Mouse (Mus musculus): ENCODE measurements around the gene Uqcr10.

Uqcr10 gene

DNA sequence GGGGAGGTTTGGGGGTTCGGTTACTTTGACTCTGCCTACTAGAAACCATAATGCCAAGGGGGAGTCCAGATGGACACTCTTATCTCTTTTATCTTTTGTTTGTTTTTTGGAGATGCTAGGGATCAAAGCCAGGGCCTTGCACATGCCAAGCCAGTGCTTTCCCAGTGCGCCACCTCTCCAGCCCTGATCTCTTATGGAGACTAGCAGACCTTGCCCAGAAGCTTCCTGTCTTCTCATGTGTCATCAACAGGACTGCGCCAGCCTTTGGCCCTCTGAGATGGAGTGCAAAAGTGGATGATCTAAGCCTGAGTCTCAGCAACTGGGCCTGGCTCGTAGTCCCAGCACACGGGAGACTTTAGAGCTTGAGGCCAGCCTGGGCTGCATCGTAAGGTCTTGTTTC lies 28.4 kb downstream of the Uqcr10 start:
- DNase-seq (ENCODE audit: low spot score in 2 of 2), result no peak

GRCm38 (mm10) chr11:4675126-4675562 lies 29.0 kb downstream of the Uqcr10 start:
- DNase-seq (ENCODE audit: low spot score in 2 of 2), result no peak

DNA sequence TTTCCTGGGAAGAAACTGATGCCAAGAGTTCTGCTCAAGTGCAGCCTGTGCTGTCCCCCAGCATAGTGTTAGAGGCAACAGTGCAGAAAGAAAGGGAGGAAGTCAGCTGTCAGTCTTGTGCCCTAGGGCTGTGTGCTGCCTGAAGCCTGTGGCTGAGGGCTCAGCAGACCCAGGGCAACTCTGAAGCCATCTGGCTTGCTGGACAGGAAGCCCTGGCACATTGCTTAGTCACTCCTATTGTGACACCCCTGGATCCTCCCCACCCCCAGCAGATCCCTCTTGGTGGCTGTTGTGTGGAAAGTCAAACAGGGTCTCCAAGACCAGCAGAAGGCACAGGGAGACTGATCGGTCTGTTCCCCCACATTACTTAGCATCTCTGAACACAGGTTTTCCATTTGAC lies 29.5 kb downstream of the Uqcr10 start:
- DNase-seq (ENCODE audit: low spot score in 2 of 2), result no peak

DNA sequence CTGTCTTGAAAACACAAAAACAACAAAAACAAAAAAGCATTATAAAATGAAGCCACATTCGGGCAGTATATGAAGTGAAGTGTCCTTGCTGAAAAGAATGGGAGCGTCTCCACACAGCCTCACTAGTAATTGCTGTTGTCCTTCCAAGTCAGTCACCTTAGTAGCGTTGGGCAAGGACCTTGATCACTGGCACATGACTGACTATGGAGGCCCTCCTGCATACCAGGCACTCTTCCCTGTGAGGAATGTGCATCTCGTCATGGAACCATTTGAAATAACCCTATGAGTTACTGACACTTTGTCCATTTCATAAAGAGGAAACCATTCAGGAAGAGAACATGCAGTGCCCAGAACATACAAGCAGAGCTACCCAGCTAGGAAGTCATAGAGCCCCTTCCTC lies 32.4 kb downstream of the Uqcr10 start:
- no peak for DNase-seq (ENCODE audit: low spot score in 2 of 2)

DNA sequence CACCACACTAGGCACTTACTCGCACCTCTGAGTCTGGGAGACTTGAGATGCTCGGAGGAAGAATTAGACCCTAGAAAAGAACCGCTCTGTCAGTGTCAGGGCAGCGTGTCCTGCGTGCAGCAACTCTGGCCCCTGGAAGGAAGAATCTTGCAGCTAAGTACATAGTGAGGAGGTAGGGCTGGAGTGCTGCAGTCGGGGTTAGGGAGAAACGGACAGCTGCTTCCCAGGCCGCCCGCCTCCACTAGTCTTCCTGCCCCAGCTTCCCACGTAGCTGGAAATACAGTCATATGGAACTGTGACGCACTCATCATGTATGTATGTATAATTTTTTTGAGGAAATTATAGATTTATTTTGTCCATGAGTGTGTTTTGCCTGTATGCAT lies 41.7 kb downstream of the Uqcr10 start:
- no peak for DNase-seq (ENCODE audit: low spot score in 2 of 2)

DNA sequence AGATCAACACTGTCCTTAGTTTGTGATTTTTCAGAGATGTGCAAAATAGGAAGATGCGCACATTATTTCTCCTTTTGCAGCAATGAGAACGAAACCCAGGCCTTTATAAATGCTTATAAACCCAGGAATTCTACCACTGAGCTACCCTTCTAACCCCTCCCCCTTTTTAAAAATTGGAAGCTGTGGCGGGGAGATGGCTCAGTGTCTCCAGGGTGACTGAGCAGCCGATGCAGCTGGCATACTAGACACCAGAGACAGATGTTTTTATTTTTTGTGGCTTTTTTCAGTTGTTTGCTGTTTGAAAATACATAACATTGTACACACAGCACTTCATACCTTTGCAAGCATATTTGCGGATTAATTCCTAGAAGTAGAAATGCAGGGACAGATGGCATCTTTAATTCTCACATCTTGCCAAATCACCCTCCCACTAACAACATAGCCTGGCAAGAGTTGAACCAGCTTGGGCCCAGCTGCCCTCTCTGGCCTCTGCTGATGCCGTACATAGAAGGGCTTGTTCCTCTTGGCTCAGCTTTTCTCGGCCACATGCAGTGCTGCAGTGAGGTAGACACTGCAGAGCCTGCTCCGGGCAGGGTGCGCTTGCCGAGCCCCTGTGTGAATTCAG lies 42.2 kb downstream of the Uqcr10 start:
- DNase-seq (ENCODE audit: low spot score in 2 of 2), result no peak

DNA sequence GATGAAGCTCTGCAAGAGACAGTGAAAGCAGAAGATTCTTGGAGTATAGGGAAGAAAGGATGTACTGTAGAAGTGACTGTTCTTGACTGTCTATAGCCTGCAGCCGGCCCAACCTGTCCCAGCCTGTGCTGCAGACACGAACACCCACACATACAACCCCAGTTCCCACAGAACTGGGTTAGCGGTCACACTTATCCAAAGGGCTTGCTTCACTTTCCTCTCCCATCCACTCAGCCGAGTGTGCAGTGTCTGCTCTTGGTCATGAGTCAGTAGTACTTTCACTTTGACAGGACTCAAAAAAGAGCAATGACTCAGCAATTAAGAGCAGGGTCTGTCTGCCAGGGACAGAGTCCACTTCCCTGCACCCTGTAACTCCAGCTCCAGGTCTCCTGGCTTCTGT lies 42.8 kb downstream of the Uqcr10 start:
- DNase-seq (ENCODE audit: low spot score in 2 of 2), result no peak

- no peak for DNase-seq (ENCODE audit: low spot score in 2 of 2)
Measured at GRCm38 (mm10) chr11:4660309-4661025, 43.7 kb downstream of the Uqcr10 start.

GRCm38 (mm10) chr11:4659818-4660217 lies 44.3 kb downstream of the Uqcr10 start:
- no peak for DNase-seq (ENCODE audit: low spot score in 2 of 2)
